In the genomic region with DNA sequence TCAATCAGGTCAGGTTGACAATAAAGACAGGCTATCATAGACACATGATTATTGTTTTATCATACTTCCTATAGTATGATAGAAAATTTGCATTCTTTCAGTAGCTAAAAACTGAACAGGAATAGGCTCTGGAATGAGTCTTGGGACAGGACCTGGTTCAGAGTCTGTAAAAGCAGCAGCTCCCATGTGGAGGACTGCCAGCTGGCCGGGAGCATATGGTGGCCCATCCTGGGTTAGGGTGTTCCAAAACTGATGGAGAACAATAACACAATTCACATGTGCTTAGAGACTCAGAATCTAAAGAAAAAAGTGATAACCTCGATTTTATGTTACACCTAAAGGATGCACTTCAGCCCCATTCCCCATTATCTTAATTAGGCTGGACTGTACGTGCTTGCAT, we compare ENCODE assay signal across 18 mouse cellular contexts.
DNase-seq lines count a peak whose midpoint lies in the region.
"Had no signal": no experiment of that assay in that cellular context is flagged by ENCODE, and none has a peak within 500 bp of the region (broad histone marks: within the 10 kb centered on the region; RNA-seq: fewer than 3 reads in every experiment).

No protein-coding gene starts in this region.

- DNase-seq in right cerebral cortex, postnatal 10 days (ENCODE audit: low spot score in 2 of 2), result peak; percentile 45 to 50
- DNase-seq in right cerebral cortex, postnatal 4 days, result no peak
- peak; percentile 51 to 64 for DNase-seq in cerebellum, adult 18-20 months
- peak; percentile 49 to 56 for DNase-seq in cerebellum, postnatal 10 days
- DNase-seq in embryo, embryonic 10 days (ENCODE audit: low spot score), result no peak
- no peak for DNase-seq in adrenal gland, adult 8-10 months
- no peak for DNase-seq in embryo, embryonic 11 days
- DNase-seq: adrenal gland, postnatal 36 days; gastrocnemius, adult 2 months; gastrocnemius, postnatal 36 days; heart, adult 18-20 months; heart, postnatal 36 days; kidney, adult 8-10 months; kidney, postnatal 10 days; left cerebral cortex, postnatal 4 days; liver, postnatal 0 days; thymus, adult 18-20 months; thymus, postnatal 4 days had no signal

Comparison
In these comparisons a context has a peak if more than half of its experiments do, and no peak if none do; other contexts are left out.
1. DNase-seq: peak in right cerebral cortex, postnatal 10 days (2 of 2), cerebellum, adult 18-20 months (2 of 2) and cerebellum, postnatal 10 days (2 of 2); none in right cerebral cortex, postnatal 4 days (single experiment), embryo, embryonic 10 days (single experiment), adrenal gland, adult 8-10 months (single experiment) and embryo, embryonic 11 days (single experiment).